Mouse (Mus musculus): ENCODE results near the gene Rassf1. TPM values are rescaled to one million over a fixed set of nuclear protein-coding genes. Genes with fewer than 3 reads are reported as not detected.
"Not testable (repeated sequence)": the region's sequence is repeated elsewhere in the genome, so short reads cannot be mapped to it uniquely, and the experiment has no call there.

Gene Rassf1
- polyA plus RNA-seq, 1 experiment from 2014 or later: 37.0 TPM

DNA sequence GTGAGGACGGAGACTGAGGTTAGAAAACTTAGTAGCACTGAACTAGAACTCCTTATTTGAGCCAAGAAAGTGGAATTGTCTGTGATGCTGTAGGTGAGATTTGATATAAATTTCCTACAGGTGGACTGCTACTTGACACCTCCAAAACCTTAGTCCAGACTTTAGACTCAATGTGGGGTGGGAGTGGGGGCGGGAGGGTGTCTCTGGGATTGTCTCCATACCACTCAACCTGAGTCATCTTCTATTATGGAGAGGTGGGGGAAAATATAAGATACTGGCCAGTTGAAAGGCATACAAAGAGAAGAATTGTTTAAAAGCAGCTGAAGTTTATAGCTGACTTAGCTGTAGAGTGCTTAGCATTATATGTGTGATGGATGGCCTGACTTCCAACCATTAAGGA, 4.3 kb downstream of the Rassf1 start:
- peak overlapping the region; percentile 99 for H3K4me2 ChIP-seq
- peaks cover 35% of the 10 kb centered on the region for H3K36me3 ChIP-seq (ENCODE audit: control insufficient read depth, insufficient read depth, low read length)
- DNase-seq (ENCODE audit: low spot score): no peak
- WGBS: 35% methylated on average over 2 of the region's 2 CpGs
- peak overlapping the region; percentile 79 for H3K4me3 ChIP-seq (ENCODE audit: low read depth, low read length)
- no peak for ATAC-seq (replicated peaks; ENCODE audit: low FRiP score)
- peak overlapping the region; percentile 42; the same call in 1 of the 2 replicates for H3K27ac ChIP-seq (ENCODE audit: low read depth, low read length)
- H3K9ac ChIP-seq (ENCODE audit: low read depth, low read length): peak overlapping the region; percentile 89
- H3K4me1 ChIP-seq (replicated peaks; ENCODE audit: control insufficient read depth, insufficient read depth, low read length): peaks cover 45% of the 10 kb centered on the region
- H3K27me3 ChIP-seq (replicated peaks; ENCODE audit: control insufficient read depth, insufficient read depth, low read length): no peaks in the 10 kb centered on the region
- H3K9me3 ChIP-seq (ENCODE audit: control insufficient read depth, low read length): no peaks in the 10 kb centered on the region

GRCm38 (mm10) chr9:107556346-107556745, 5.0 kb downstream of the Rassf1 start:
- H3K36me3 ChIP-seq (ENCODE audit: control insufficient read depth, insufficient read depth, low read length): peaks cover 42% of the 10 kb centered on the region
- peaks cover 38% of the 10 kb centered on the region for H3K4me1 ChIP-seq (replicated peaks; ENCODE audit: control insufficient read depth, insufficient read depth, low read length)
- DNase-seq (ENCODE audit: low spot score) (no peak), ATAC-seq (replicated peaks; ENCODE audit: low FRiP score) (no peak)
- 62% methylated on average over 3 of the region's 3 CpGs for WGBS
- no peak overlapping the region; the same call in 1 of the 2 replicates for H3K27ac ChIP-seq (ENCODE audit: low read depth, low read length)
- H3K9ac ChIP-seq (ENCODE audit: low read depth, low read length): peak overlapping the region; percentile 89
- H3K4me2 ChIP-seq: peak overlapping the region; percentile 99
- no peaks in the 10 kb centered on the region for H3K27me3 ChIP-seq (replicated peaks; ENCODE audit: control insufficient read depth, insufficient read depth, low read length)
- peak overlapping the region; percentile 79 for H3K4me3 ChIP-seq (ENCODE audit: low read depth, low read length)
- H3K9me3 ChIP-seq (ENCODE audit: control insufficient read depth, low read length): no peaks in the 10 kb centered on the region

GRCm38 (mm10) chr9:107563029-107563581, 11.8 kb downstream of the Rassf1 start, which contains the start of gene Tusc2:
Gene Tusc2, plus strand, starts transcription at chr9:107563255.
- Histone ChIP-seq H3K4me3 (ENCODE audit: low read depth, low read length) (peak within 1 kb of the TSS; percentile 95), H3K4me1 (replicated peaks; ENCODE audit: control insufficient read depth, insufficient read depth, low read length) (peaks cover 33% of the 10 kb centered on the region), H3K4me2 (peak within 1 kb of the TSS; percentile 95), H3K9ac (ENCODE audit: low read depth, low read length) (peak within 1 kb of the TSS; percentile 89), H3K9me3 (ENCODE audit: control insufficient read depth, low read length) (no peaks in the 10 kb centered on the region), H3K27me3 (replicated peaks; ENCODE audit: control insufficient read depth, insufficient read depth, low read length) (no peaks in the 10 kb centered on the region), H3K27ac (ENCODE audit: low read depth, low read length) (peak within 1 kb of the TSS; percentile 65; the same call in 1 of the 2 replicates), H3K36me3 (ENCODE audit: control insufficient read depth, insufficient read depth, low read length) (peaks cover 45% of the 10 kb centered on the region)
- peak; percentile 90 for DNase-seq (ENCODE audit: low spot score)
- ATAC-seq (replicated peaks; ENCODE audit: low FRiP score): peak; percentile 94
- WGBS: under 1% methylated on average over 46 of the region's 46 CpGs

GRCm38 (mm10) chr9:107565556-107565955, 14.2 kb downstream of the Rassf1 start:
- not testable (repeated sequence) for DNase-seq (ENCODE audit: low spot score); H3K9ac ChIP-seq (ENCODE audit: low read depth, low read length); ATAC-seq (replicated peaks; ENCODE audit: low FRiP score); H3K9me3 ChIP-seq (ENCODE audit: control insufficient read depth, low read length); H3K27me3 ChIP-seq (replicated peaks; ENCODE audit: control insufficient read depth, insufficient read depth, low read length); H3K27ac ChIP-seq (ENCODE audit: low read depth, low read length)
- Histone ChIP-seq H3K4me1 (replicated peaks; ENCODE audit: control insufficient read depth, insufficient read depth, low read length) (peaks cover 43% of the 10 kb centered on the region), H3K4me3 (ENCODE audit: low read depth, low read length) (peak overlapping the region; percentile 21), H3K36me3 (ENCODE audit: control insufficient read depth, insufficient read depth, low read length) (peaks cover 23% of the 10 kb centered on the region), H3K4me2 (peak overlapping the region; percentile 37)
- 43% methylated on average over 5 of the region's 5 CpGs for WGBS

DNA sequence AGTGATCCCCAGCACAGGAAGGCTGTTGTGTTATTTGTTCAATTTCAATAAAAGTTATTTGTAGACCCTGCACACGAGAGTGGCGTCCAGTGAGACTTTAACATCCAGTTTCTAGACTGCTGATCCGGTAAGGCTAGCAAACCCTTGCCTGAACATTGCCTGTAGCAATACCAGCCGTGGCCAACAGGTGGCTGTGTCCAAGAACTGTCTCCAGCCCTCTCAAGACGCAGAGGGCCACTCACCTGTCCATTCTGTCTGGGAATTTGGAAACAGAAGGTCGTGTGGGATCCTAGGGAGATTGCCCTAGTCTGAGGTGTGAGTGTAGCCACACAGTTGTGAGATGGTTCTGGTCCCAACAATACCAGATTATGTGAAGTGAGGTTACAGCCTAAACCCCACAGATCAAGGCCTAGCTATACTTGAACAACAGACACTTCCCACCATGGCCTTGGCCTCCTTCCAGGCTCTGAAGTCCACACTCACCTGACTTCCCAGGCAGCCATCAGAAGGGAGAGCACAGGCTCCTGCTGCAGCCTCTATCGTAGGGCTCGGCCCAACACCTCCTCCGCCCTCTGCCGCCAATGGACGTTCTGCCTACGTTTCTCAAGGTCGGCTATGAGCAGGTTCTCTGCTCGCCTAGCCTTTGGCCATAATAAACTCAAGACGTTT, 14.8 kb downstream of the Rassf1 start:
- H3K9ac ChIP-seq (ENCODE audit: low read depth, low read length): 0 out of 2 replicates have a peak overlapping the region, but pooled peaks have one; percentile 9

DNA sequence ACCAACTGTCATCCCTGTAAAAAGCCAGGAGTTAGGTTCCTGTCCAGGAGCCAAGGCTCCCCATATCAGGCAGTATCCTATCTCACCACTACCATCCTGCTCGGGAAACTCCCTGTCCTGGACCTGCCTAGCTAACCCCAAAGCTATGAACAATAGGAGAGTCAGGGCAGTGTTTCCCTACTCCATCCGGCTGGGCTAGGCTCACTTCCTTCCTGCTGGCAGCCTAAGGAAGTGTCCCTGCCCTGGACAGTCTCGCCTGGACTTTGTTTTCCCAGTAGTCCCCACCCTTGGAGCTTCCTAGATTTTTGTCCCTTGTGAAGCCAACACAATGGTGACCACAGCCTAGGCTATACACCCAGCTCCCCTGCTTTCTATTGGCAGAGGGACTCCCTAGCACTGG, 15.5 kb downstream of the Rassf1 start:
- peaks cover 18% of the 10 kb centered on the region for H3K36me3 ChIP-seq (ENCODE audit: control insufficient read depth, insufficient read depth, low read length)
- H3K4me3 ChIP-seq (ENCODE audit: low read depth, low read length): no peak overlapping the region; the same call in 1 of the 2 replicates
- WGBS: 57% methylated on average over 3 of the region's 3 CpGs
- no peak for ATAC-seq (replicated peaks; ENCODE audit: low FRiP score)
- H3K27ac ChIP-seq (ENCODE audit: low read depth, low read length): peak overlapping the region; percentile 80
- DNase-seq (ENCODE audit: low spot score): no peak
- H3K4me2 ChIP-seq: peak overlapping the region; percentile 78
- peaks cover 56% of the 10 kb centered on the region for H3K4me1 ChIP-seq (replicated peaks; ENCODE audit: control insufficient read depth, insufficient read depth, low read length)
- H3K27me3 ChIP-seq (replicated peaks; ENCODE audit: control insufficient read depth, insufficient read depth, low read length): no peaks in the 10 kb centered on the region
- H3K9ac ChIP-seq (ENCODE audit: low read depth, low read length): no peak overlapping the region; the same call in 1 of the 2 replicates
- no peaks in the 10 kb centered on the region for H3K9me3 ChIP-seq (ENCODE audit: control insufficient read depth, low read length)

More for the DNA sequence above, 14.8 kb downstream of the Rassf1 start:
- Histone ChIP-seq H3K9me3 (ENCODE audit: control insufficient read depth, low read length) (no peaks in the 10 kb centered on the region), H3K4me3 (ENCODE audit: low read depth, low read length) (no peak overlapping the region), H3K27me3 (replicated peaks; ENCODE audit: control insufficient read depth, insufficient read depth, low read length) (no peaks in the 10 kb centered on the region), H3K4me1 (replicated peaks; ENCODE audit: control insufficient read depth, insufficient read depth, low read length) (peaks cover 49% of the 10 kb centered on the region), H3K36me3 (ENCODE audit: control insufficient read depth, insufficient read depth, low read length) (peaks cover 19% of the 10 kb centered on the region), H3K4me2 (peak overlapping the region; percentile 78), H3K27ac (ENCODE audit: low read depth, low read length) (peak overlapping the region; percentile 80)
- DNase-seq (ENCODE audit: low spot score) (peak; percentile 75), ATAC-seq (replicated peaks; ENCODE audit: low FRiP score) (no peak)
- WGBS: 54% methylated on average over 15 of the region's 15 CpGs

DNA sequence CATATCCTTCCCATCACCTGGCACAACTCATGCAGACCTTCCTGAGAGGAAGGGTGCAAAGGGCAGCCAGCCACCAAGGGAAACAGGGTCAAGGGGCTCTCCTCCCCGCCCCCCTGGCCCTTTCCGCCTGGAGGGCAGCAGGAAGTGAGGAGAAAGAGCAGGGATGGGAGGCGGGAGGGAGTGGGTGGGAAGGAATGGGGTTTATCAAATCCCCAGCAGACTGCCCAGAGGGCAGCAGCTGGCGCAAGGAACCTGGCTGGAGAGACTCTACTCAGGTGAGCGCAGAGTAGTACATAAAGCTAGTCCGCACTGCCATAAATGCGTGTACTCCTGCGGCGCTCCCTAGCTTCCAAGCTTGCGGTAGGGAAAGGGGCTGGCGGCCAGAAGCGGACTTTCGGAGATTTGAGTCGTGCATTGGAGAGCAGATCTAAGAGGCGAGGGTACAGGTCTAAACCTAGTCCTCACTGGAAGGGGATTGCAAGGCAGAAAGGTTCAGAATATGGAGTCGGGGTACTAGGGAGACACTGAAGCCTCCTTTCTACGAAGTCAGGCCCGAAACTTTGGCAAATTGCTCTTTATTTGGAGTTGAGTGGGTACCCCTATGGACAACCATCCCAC, 16.5 kb downstream of the Rassf1 start, which contains the start of gene Hyal2:
TSS of gene Hyal2 (plus strand) at position 244 of the 618 bp plus-strand sequence.
- no peak for ATAC-seq (replicated peaks; ENCODE audit: low FRiP score)
- H3K27me3 ChIP-seq (replicated peaks; ENCODE audit: control insufficient read depth, insufficient read depth, low read length): no peaks in the 10 kb centered on the region
- H3K36me3 ChIP-seq (ENCODE audit: control insufficient read depth, insufficient read depth, low read length): peaks cover 23% of the 10 kb centered on the region
- no peak for DNase-seq (ENCODE audit: low spot score)
- H3K4me3 ChIP-seq (ENCODE audit: low read depth, low read length): peak within 1 kb of the TSS; percentile 80
- peak within 1 kb of the TSS; percentile 80 for H3K27ac ChIP-seq (ENCODE audit: low read depth, low read length)
- no peaks in the 10 kb centered on the region for H3K9me3 ChIP-seq (ENCODE audit: control insufficient read depth, low read length)
- peak within 1 kb of the TSS; percentile 78 for H3K4me2 ChIP-seq
- H3K9ac ChIP-seq (ENCODE audit: low read depth, low read length): peak within 1 kb of the TSS; percentile 84
- peaks cover 62% of the 10 kb centered on the region for H3K4me1 ChIP-seq (replicated peaks; ENCODE audit: control insufficient read depth, insufficient read depth, low read length)
- WGBS: 27% methylated on average over 18 of the region's 18 CpGs

- under 1% methylated on average over 41 of the region's 41 CpGs for WGBS
- H3K9ac ChIP-seq (ENCODE audit: low read depth, low read length): peak overlapping the region; percentile 84
- DNase-seq (ENCODE audit: low spot score): peak; percentile 88
- peak overlapping the region; percentile 80 for H3K4me3 ChIP-seq (ENCODE audit: low read depth, low read length)
- no peaks in the 10 kb centered on the region for H3K9me3 ChIP-seq (ENCODE audit: control insufficient read depth, low read length)
- peak overlapping the region; percentile 78 for H3K4me2 ChIP-seq
- no peaks in the 10 kb centered on the region for H3K27me3 ChIP-seq (replicated peaks; ENCODE audit: control insufficient read depth, insufficient read depth, low read length)
- peaks cover 30% of the 10 kb centered on the region for H3K36me3 ChIP-seq (ENCODE audit: control insufficient read depth, insufficient read depth, low read length)
- H3K27ac ChIP-seq (ENCODE audit: low read depth, low read length): peak overlapping the region; percentile 80
- ATAC-seq (replicated peaks; ENCODE audit: low FRiP score): peak; percentile 79
- peaks cover 62% of the 10 kb centered on the region for H3K4me1 ChIP-seq (replicated peaks; ENCODE audit: control insufficient read depth, insufficient read depth, low read length)
Measured at GRCm38 (mm10) chr9:107568331-107569261, 17.2 kb downstream of the Rassf1 start.

Data from liver, embryonic 11.5 days (tissue).